Mouse (Mus musculus) CH12.LX (cell line): ENCODE measurements around the gene Tmem206. TPM values are rescaled to one million over a fixed set of nuclear protein-coding genes. Genes with fewer than 3 reads are reported as not detected.
A peak's percentile ranks its signal among the peaks of the same experiment; 100 is the strongest.

Experiments used
- DNase-seq: peaks from one replicate; pipeline ENCODE4 v3.0.0-alpha.2; 2013; ENCODE audit errors: extremely low read depth
- H3K27ac ChIP-seq: 2 replicates; pipeline ENCODE4 v1.5.1; 2012; ENCODE audit warnings: low read depth, mild to moderate bottlenecking, control low read depth, moderate library complexity; ENCODE audit not compliant: insufficient read depth
- H3K27me3 ChIP-seq: replicated peaks from 2 replicates; pipeline ENCODE3; 2012; ENCODE audit warnings: inconsistent platforms
- H3K36me3 ChIP-seq, 2 experiments: replicated peaks in 1 of 2; 2 replicates each; pipeline versions ENCODE3 to v1.6.1; 2012; ENCODE audit warnings: inconsistent platforms in 1 of 2, low read length in 1 of 2, mild to moderate bottlenecking in 1 of 2, mixed read lengths in 1 of 2, moderate library complexity in 1 of 2; ENCODE audit not compliant: control insufficient read depth in 1 of 2, insufficient read depth in 1 of 2
- H3K4me1 ChIP-seq, 2 experiments: 2 replicates each; pipeline ENCODE4 v1.6.1; 2012; ENCODE audit warnings: inconsistent platforms in 1 of 2, moderate library complexity in 1 of 2; ENCODE audit not compliant: insufficient read depth in 2 of 2, control insufficient read depth in 1 of 2
- H3K4me2 ChIP-seq: 2 replicates; pipeline ENCODE4 v1.6.1; 2012; ENCODE audit warnings: low read depth, mild to moderate bottlenecking, control low read depth; ENCODE audit not compliant: poor library complexity, insufficient read depth, severe bottlenecking
- H3K4me3 ChIP-seq, 3 experiments: fragments of 150-350 bp in 1 of 3; sonication (generic) in 1 of 3; replicated peaks in 1 of 3; 2 replicates each; pipeline versions ENCODE3 to v1.5.1; 2011 to 2012; ENCODE audit warnings: low read depth in 2 of 3, low read length in 2 of 3, mild to moderate bottlenecking in 2 of 3, moderate library complexity in 2 of 3, control low read depth in 1 of 3, improper control_type of control experiment in 1 of 3, inconsistent platforms in 1 of 3, mixed read lengths in 1 of 3; ENCODE audit not compliant: poor library complexity in 1 of 3
- H3K79me2 ChIP-seq: replicated peaks from 2 replicates; pipeline ENCODE4 v1.6.1; 2012; ENCODE audit warnings: mild to moderate bottlenecking, moderate library complexity; ENCODE audit not compliant: control insufficient read depth, poor library complexity, insufficient read depth, severe bottlenecking; ENCODE audit errors: extremely low read depth
- H3K9ac ChIP-seq: 2 replicates; pipeline ENCODE4 v1.6.1; 2012; ENCODE audit warnings: low read depth, mild to moderate bottlenecking, control low read depth, moderate library complexity; ENCODE audit not compliant: insufficient read depth
- H3K9me3 ChIP-seq: replicated peaks from 2 replicates; pipeline ENCODE3; 2012; ENCODE audit warnings: low read length, inconsistent platforms, mixed read lengths
- BHLHE40 ChIP-seq: IDR thresholded peaks from 2 replicates; pipeline ENCODE4 v1.6.1; 2011; ENCODE audit warnings: mild to moderate bottlenecking, low read depth, low read length, improper control_type of control experiment
- CHD1 ChIP-seq: IDR thresholded peaks from 2 replicates; pipeline ENCODE4 v1.6.1; 2012; ENCODE audit warnings: low read depth, low read length, improper control_type of control experiment, inconsistent platforms
- CHD2 ChIP-seq: IDR thresholded peaks from 2 replicates; pipeline ENCODE4 v1.6.1; 2011; ENCODE audit warnings: low read length, improper control_type of control experiment
- CTCF ChIP-seq, 2 experiments: IDR thresholded peaks in 1 of 2; conservative IDR thresholded peaks in 1 of 2; 2 replicates each; pipeline ENCODE4 v1.5.1; 2011 to 2012; ENCODE audit warnings: low read depth in 2 of 2, low read length in 2 of 2, improper control_type of control experiment in 1 of 2, inconsistent platforms in 1 of 2, mild to moderate bottlenecking in 1 of 2, moderate library complexity in 1 of 2
- E2F4 ChIP-seq: IDR thresholded peaks from 2 replicates; pipeline ENCODE4 v1.6.1; 2011; ENCODE audit warnings: low read depth, low read length, improper control_type of control experiment; ENCODE audit not compliant: insufficient replicate concordance
- ELF1 ChIP-seq: IDR thresholded peaks from 2 replicates; pipeline ENCODE4 v1.6.1; 2014; ENCODE audit warnings: low read depth, mild to moderate bottlenecking, inconsistent platforms, low read length, improper control_type of control experiment
- EP300 ChIP-seq: IDR thresholded peaks from 2 replicates; pipeline ENCODE4 v1.6.1; 2011; ENCODE audit warnings: low read length, improper control_type of control experiment
- ETS1 ChIP-seq: conservative IDR thresholded peaks from 2 replicates; pipeline ENCODE4 v1.6.1; 2012; ENCODE audit warnings: low read depth, mild to moderate bottlenecking, inconsistent platforms, low read length, improper control_type of control experiment, moderate library complexity
- GABPA ChIP-seq: IDR thresholded peaks from 2 replicates; pipeline ENCODE4 v1.6.1; 2012; ENCODE audit warnings: low read depth, low read length, improper control_type of control experiment, inconsistent platforms; ENCODE audit not compliant: insufficient replicate concordance
- HCFC1 ChIP-seq: IDR thresholded peaks from 2 replicates; pipeline ENCODE4 v1.6.1; 2012; ENCODE audit warnings: low read depth, mild to moderate bottlenecking, inconsistent platforms, low read length, improper control_type of control experiment
- IRF4 ChIP-seq: IDR thresholded peaks from 2 replicates; pipeline ENCODE4 v1.6.1; 2014; ENCODE audit warnings: low read depth, mild to moderate bottlenecking, inconsistent platforms, low read length, improper control_type of control experiment
- JUN ChIP-seq: IDR thresholded peaks from 2 replicates; pipeline ENCODE4 v1.6.1; 2011; ENCODE audit warnings: low read depth, mild to moderate bottlenecking, low read length, improper control_type of control experiment, moderate library complexity; ENCODE audit not compliant: insufficient read depth
- JUND ChIP-seq: conservative IDR thresholded peaks from 2 replicates; pipeline ENCODE4 v1.6.1; 2011; ENCODE audit warnings: low read depth, low read length, improper control_type of control experiment
- KAT2A ChIP-seq: IDR thresholded peaks from 2 replicates; pipeline ENCODE4 v1.6.1; 2012; ENCODE audit warnings: low read length, improper control_type of control experiment, inconsistent platforms; ENCODE audit not compliant: insufficient replicate concordance
- MAFK ChIP-seq: IDR thresholded peaks from 2 replicates; pipeline ENCODE4 v1.6.1; 2011; ENCODE audit warnings: low read length, improper control_type of control experiment; ENCODE audit not compliant: insufficient replicate concordance
- MAX ChIP-seq: IDR thresholded peaks from 2 replicates; pipeline ENCODE4 v1.6.1; 2011; ENCODE audit warnings: low read length, improper control_type of control experiment
- MAZ ChIP-seq: IDR thresholded peaks from 2 replicates; pipeline ENCODE4 v1.6.1; 2012; ENCODE audit warnings: low read depth, mild to moderate bottlenecking, inconsistent platforms, low read length, improper control_type of control experiment, moderate library complexity
- MEF2A ChIP-seq: IDR thresholded peaks from 2 replicates; pipeline ENCODE4 v1.6.1; 2014; ENCODE audit warnings: low read depth, mild to moderate bottlenecking, inconsistent platforms, low read length, improper control_type of control experiment, borderline replicate concordance
- MXI1 ChIP-seq: IDR thresholded peaks from 2 replicates; pipeline ENCODE4 v1.6.1; 2011; ENCODE audit warnings: mild to moderate bottlenecking, low read depth, low read length, improper control_type of control experiment
- MYC ChIP-seq: IDR thresholded peaks from 2 replicates; pipeline ENCODE4 v1.6.1; 2011; ENCODE audit warnings: low read depth, mild to moderate bottlenecking, improper control_type of control experiment, low read length
- NELFE ChIP-seq: IDR thresholded peaks from 2 replicates; pipeline ENCODE4 v1.6.1; 2011; ENCODE audit warnings: low read depth, low read length, improper control_type of control experiment
- NRF1 ChIP-seq: IDR thresholded peaks from 2 replicates; pipeline ENCODE4 v1.6.1; 2014; ENCODE audit warnings: low read depth, mild to moderate bottlenecking, inconsistent platforms, low read length, improper control_type of control experiment, moderate library complexity
- PAX5 ChIP-seq: IDR thresholded peaks from 2 replicates; pipeline ENCODE4 v1.6.1; 2012; ENCODE audit warnings: low read length, inconsistent platforms, mixed read lengths
- POLR2A ChIP-seq: IDR thresholded peaks from 2 replicates; pipeline ENCODE4 v1.6.1; 2011; ENCODE audit warnings: low read depth, mild to moderate bottlenecking, improper control_type of control experiment, low read length
- POLR2AphosphoS2 ChIP-seq: IDR thresholded peaks from 2 replicates; pipeline ENCODE4 v1.6.1; 2011; ENCODE audit warnings: low read depth, low read length, improper control_type of control experiment
- RAD21 ChIP-seq: IDR thresholded peaks from 2 replicates; pipeline ENCODE4 v1.6.1; 2011; ENCODE audit warnings: low read depth, mild to moderate bottlenecking, low read length, improper control_type of control experiment, moderate library complexity
- RCOR1 ChIP-seq: conservative IDR thresholded peaks from 2 replicates; pipeline ENCODE4 v1.6.1; 2012; ENCODE audit warnings: low read depth, mild to moderate bottlenecking, inconsistent platforms, low read length, improper control_type of control experiment
- SIN3A ChIP-seq: IDR thresholded peaks from 2 replicates; pipeline ENCODE4 v1.6.1; 2012; ENCODE audit warnings: low read length, improper control_type of control experiment, inconsistent platforms
- SMC3 ChIP-seq: IDR thresholded peaks from 2 replicates; pipeline ENCODE4 v1.6.1; 2011; ENCODE audit warnings: low read depth, low read length, improper control_type of control experiment
- TBP ChIP-seq: conservative IDR thresholded peaks from 2 replicates; pipeline ENCODE4 v1.6.1; 2011; ENCODE audit warnings: low read depth, low read length, improper control_type of control experiment
- TCF12 ChIP-seq: IDR thresholded peaks from 2 replicates; pipeline ENCODE4 v1.6.1; 2014; ENCODE audit warnings: low read depth, mild to moderate bottlenecking, inconsistent platforms, low read length, improper control_type of control experiment
- UBTF ChIP-seq: IDR thresholded peaks from 2 replicates; pipeline ENCODE4 v1.6.1; 2012; ENCODE audit warnings: low read depth, mild to moderate bottlenecking, inconsistent platforms, low read length, improper control_type of control experiment, moderate library complexity
- USF1 ChIP-seq: IDR thresholded peaks from 2 replicates; pipeline ENCODE4 v1.6.1; 2014; ENCODE audit warnings: low read depth, mild to moderate bottlenecking, inconsistent platforms, low read length, improper control_type of control experiment
- USF2 ChIP-seq: conservative IDR thresholded peaks from 2 replicates; pipeline ENCODE4 v1.6.1; 2011; ENCODE audit warnings: low read depth, low read length, improper control_type of control experiment
- ZC3H11A ChIP-seq: IDR thresholded peaks from 2 replicates; pipeline ENCODE4 v1.6.1; 2012; ENCODE audit warnings: low read depth, mild to moderate bottlenecking, inconsistent platforms, low read length, improper control_type of control experiment
- ZKSCAN1 ChIP-seq: IDR thresholded peaks from 2 replicates; pipeline ENCODE4 v1.6.1; 2012; ENCODE audit warnings: low read depth, inconsistent platforms, low read length, improper control_type of control experiment, borderline replicate concordance
- ZMIZ1 ChIP-seq: IDR thresholded peaks from 2 replicates; pipeline ENCODE4 v1.6.1; 2012; ENCODE audit warnings: low read depth, mild to moderate bottlenecking, inconsistent platforms, low read length, improper control_type of control experiment
- ZNF384 ChIP-seq: IDR thresholded peaks from 2 replicates; pipeline ENCODE4 v1.6.1; 2012; ENCODE audit warnings: low read depth, low read length, improper control_type of control experiment, inconsistent platforms
- dilution Hi-C: fragments of 300-500 bp; cut with MboI; formaldehyde crosslinking; loops from 2 replicates; pipeline ENCODE4 v1.14.3; 2020; ENCODE audit warnings: low sequenced_read_pairs; ENCODE audit not compliant: extremely low pct_unique_long_range_greater_than_20kb, extremely low pct_ligation_motif_present
- in situ Hi-C: fragments of 300-500 bp; cut with MboI; formaldehyde crosslinking; loops from 3 replicates; pipeline ENCODE4 v1.14.3; 2019; ENCODE audit warnings: low sequenced_read_pairs, low pct_ligation_motif_present, low pct_unique_long_range_greater_than_20kb, mixed read lengths
- polyA plus RNA-seq: library from polyadenylated mRNA; unstranded; fragments of >175 nt; gene quantifications from 2 replicates; pipeline ENCODE4 v1.2.1, GENCODE M21; 2012; ENCODE audit warnings: low read depth; ENCODE audit not compliant: insufficient read length
- total RNA-seq, 2 experiments: library from RNA; depleted of rRNA; stranded (reverse); fragments of 300-350 nt in 1 of 2; fragments of >200 nt in 1 of 2; gene quantifications; 2 replicates each; pipeline ENCODE4 v1.2.3; 2012 to 2014

Tmem206 gene
- total and polyA plus RNA-seq, 3 experiments: 13.1 to 16.4 (median 15.4) TPM

DNA sequence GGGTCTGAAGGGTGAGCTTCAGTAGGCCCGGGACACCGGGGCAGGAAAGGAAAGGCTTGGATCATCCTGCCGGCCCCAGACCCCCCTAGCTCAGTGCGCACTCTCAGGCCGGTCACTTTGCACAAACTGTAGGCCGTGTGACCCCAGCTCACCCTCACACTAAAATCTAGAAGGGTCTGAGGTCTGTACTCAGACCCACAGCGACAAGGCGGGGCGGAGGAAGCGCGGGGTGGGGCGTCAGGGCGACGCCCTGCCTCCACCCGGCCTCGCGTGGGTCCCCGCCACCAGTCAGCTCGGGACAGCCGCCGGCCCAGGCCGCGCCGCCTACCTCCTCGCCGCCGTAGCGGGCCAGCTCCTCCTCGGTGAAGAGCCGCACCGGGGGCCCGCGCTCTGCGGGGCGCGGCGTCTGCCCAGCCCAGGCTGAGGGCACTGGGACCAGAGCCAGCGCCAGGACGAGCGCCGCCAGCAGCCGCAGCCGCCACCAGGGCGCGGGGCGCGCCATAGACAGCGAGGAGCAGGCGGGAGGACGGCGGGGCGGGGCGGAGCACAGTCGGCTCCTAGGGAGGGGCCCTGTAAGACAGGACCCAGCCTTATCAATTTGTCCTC is 8.0 kb upstream of the Tmem206 start, which contains the start of gene Nenf:
Gene Nenf (minus strand): TSS at position 604 of the 606 bp plus-strand sequence.
- in situ Hi-C loops (loop anchor here (10.0 kb wide), 1 partner anchor 247 kb away; no protein-coding TSS in a partner anchor), dilution Hi-C loops (no loop called here)
- Histone ChIP-seq H3K79me2 (no peaks in the 10 kb centered on the region), H3K36me3 (no peaks in the 10 kb centered on the region), H3K9ac (peak within 1 kb of the TSS; percentile 70), H3K27me3 (no peaks in the 10 kb centered on the region), H3K4me2 (peak within 1 kb of the TSS; percentile 70), H3K4me1 (peaks cover 6 to 19% of the 10 kb centered on the region in 2 experiments), H3K9me3 (no peaks in the 10 kb centered on the region), H3K4me3 (peak within 1 kb of the TSS; percentile 70 to 71 (median 70))
- peak; percentile 47 for DNase-seq
- peak; percentile 82; the same call in 1 of the 2 replicates for TF ChIP-seq UBTF
- no peak; a peak in 1 of 4 replicates for TF ChIP-seq CTCF (conservative IDR thresholded peaks at IDR 0.05 in 1 of 2, IDR thresholded peaks at IDR 0.05 in 1 of 2; ENCODE audit: low read depth in 2 of 2, low read length in 2 of 2)
- no peak for TF ChIP-seq ETS1
- TF ChIP-seq ZNF384: no peak
- TF ChIP-seq MYC: no peak
- no peak; the same call in 1 of the 2 replicates for TF ChIP-seq MAZ
- TF ChIP-seq JUND: no peak
- no peak for TF ChIP-seq MEF2A
- TF ChIP-seq MAX: peak; percentile 33; the same call in 1 of the 2 replicates
- TF ChIP-seq ZC3H11A: no peak
- no peak; the same call in 1 of the 2 replicates for TF ChIP-seq HCFC1
- no peak for TF ChIP-seq JUN
- TF ChIP-seq SMC3: no peak
- no peak for TF ChIP-seq KAT2A
- TF ChIP-seq POLR2AphosphoS2: no peak
- peak; percentile 72; the same call in 1 of the 2 replicates for TF ChIP-seq NELFE
- TF ChIP-seq RCOR1: no peak
- no peak for TF ChIP-seq USF2
- no peak for TF ChIP-seq E2F4
- no peak for TF ChIP-seq ZKSCAN1
- no peak for TF ChIP-seq TBP
- peak; percentile 53 for TF ChIP-seq NRF1
- no peak for TF ChIP-seq MAFK
- TF ChIP-seq SIN3A: peak; percentile 39; the same call in 1 of the 2 replicates
- peak; percentile 59 for TF ChIP-seq TCF12
- TF ChIP-seq POLR2A: peak; percentile 75
- no peak for TF ChIP-seq EP300
- no peak for TF ChIP-seq CHD2
- no peak for TF ChIP-seq GABPA
- TF ChIP-seq IRF4: 0 out of 2 replicates have a peak, but pooled peaks have one; percentile 24
- TF ChIP-seq RAD21: no peak
- TF ChIP-seq USF1: no peak
- peak; percentile 39 for TF ChIP-seq MXI1
- peak; percentile 24; the same call in 1 of the 2 replicates for TF ChIP-seq ELF1
- no peak for TF ChIP-seq BHLHE40
- no peak for TF ChIP-seq PAX5
- no peak for TF ChIP-seq CHD1
- no peak; the same call in 1 of the 2 replicates for TF ChIP-seq ZMIZ1
- TF ChIP-seq, all 38 proteins: peak for 10
- H3K27ac ChIP-seq: no peak within 1 kb of the TSS
